Mouse (Mus musculus) neural tube, embryonic 12.5 days (tissue): Measurements from ENCODE around the gene Fga. TPM values are rescaled to one million over a fixed set of nuclear protein-coding genes. Genes with fewer than 3 reads are reported as not detected.

ENCODE experiments used
- ATAC-seq: fragments of 200-750 bp; cut with Nextera tagmentation; 2 replicates; pipeline ENCODE4 v1.8.0; 2017; ENCODE audit warnings: low read depth, mild to moderate bottlenecking, moderate TSS enrichment, moderate library complexity; ENCODE audit not compliant: low FRiP score
- H3K27ac ChIP-seq: fragments of 300-500 bp; sonication (generic); 2 replicates; pipeline ENCODE4 v1.5.1; 2016
- H3K27me3 ChIP-seq: fragments of 300-500 bp; sonication (generic); replicated peaks from 2 replicates; pipeline ENCODE4 v1.6.1; 2016; ENCODE audit warnings: mild to moderate bottlenecking
- H3K36me3 ChIP-seq: fragments of 300-500 bp; sonication (generic); 2 replicates; pipeline ENCODE4 v1.6.1; 2016; ENCODE audit warnings: mild to moderate bottlenecking
- H3K4me1 ChIP-seq: fragments of 300-500 bp; sonication (generic); 2 replicates; pipeline ENCODE4 v1.6.1; 2016
- H3K4me2 ChIP-seq: fragments of 300-500 bp; sonication (generic); replicated peaks from 2 replicates; pipeline ENCODE4 v1.6.1; 2016; ENCODE audit warnings: mild to moderate bottlenecking
- H3K4me3 ChIP-seq: fragments of 300-500 bp; sonication (generic); 2 replicates; pipeline ENCODE4 v1.5.1; 2016
- H3K9ac ChIP-seq: fragments of 300-500 bp; sonication (generic); 2 replicates; pipeline ENCODE4 v1.6.1; 2016; ENCODE audit warnings: mild to moderate bottlenecking
- H3K9me3 ChIP-seq: fragments of 300-500 bp; sonication (generic); 2 replicates; pipeline ENCODE4 v1.6.1; 2016; ENCODE audit warnings: mild to moderate bottlenecking
- WGBS: fragments of 180-500 bp; shearing (Covaris S2); methylation state at CpG from one replicate; pipeline ENCODE4 v1.1.7; 2016; 5-methylcytosine and 5-hydroxymethylcytosine counted together
- polyA plus RNA-seq: library from polyadenylated mRNA; unstranded; fragments of >200 nt; fragmentation: Nextera tagmentation; extraction: Ambion mirVana; gene quantifications from 2 replicates; pipeline ENCODE4 v1.2.1, GENCODE M21; 2016

The Fga gene
- polyA plus RNA-seq, 1 experiment from 2014 or later: 0.14 TPM

DNA sequence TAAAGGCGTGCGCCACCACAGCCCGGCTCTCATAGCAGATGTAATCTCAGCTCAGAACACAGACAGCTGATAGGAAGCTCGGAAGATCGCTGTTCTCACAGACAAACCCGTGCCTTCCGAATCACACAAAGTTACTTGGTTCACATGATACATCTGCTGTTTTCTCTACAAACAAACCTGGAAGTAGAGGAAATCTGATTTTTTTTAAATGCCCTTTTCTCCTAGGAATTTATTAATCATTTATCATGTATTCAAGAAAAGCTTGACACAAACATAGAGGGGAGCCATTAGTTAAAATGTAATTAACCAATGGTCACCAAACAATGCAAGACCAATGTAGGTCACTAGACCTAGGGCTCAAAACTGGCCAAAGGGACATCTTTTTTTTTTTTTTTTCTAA is 21.1 kb upstream of the Fga start:
- Histone ChIP-seq H3K4me2 (no peak overlapping the region), H3K27ac (no peak overlapping the region), H3K4me1 (no peaks in the 10 kb centered on the region), H3K27me3 (no peaks in the 10 kb centered on the region), H3K9ac (no peak overlapping the region), H3K4me3 (no peak overlapping the region), H3K36me3 (no peaks in the 10 kb centered on the region), H3K9me3 (no peaks in the 10 kb centered on the region)
- ATAC-seq: no peak
- 91% methylated on average over 7 of the region's 7 CpGs for WGBS

DNA sequence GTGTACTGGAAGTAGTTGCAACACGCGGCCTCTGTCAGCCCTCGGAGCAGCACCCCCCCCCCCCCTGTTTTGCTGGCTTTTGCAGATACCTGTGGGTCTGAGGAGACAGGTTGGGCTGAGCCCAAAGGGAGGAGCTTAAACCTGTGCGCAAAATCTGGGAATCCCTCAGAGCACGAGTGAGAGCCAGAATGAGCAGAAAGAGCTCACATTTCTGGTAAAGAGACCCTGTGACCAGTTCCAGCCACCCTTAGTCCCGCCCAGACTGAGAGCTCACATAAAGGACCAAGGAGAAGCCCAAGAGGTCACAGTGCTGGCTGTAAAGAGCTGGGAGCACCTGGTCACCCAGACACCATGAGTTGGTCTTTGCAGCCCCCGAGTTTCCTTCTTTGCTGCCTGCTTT is 18.3 kb upstream of the Fga start, which contains the start of gene Fgg:
Gene Fgg, plus strand, starts transcription at position 168 of the 400 bp plus-strand sequence.
- Histone ChIP-seq H3K9me3 (no peaks in the 10 kb centered on the region), H3K36me3 (no peaks in the 10 kb centered on the region), H3K4me2 (no peak within 1 kb of the TSS), H3K4me1 (no peaks in the 10 kb centered on the region), H3K4me3 (no peak within 1 kb of the TSS), H3K27me3 (no peaks in the 10 kb centered on the region), H3K9ac (no peak within 1 kb of the TSS), H3K27ac (no peak within 1 kb of the TSS)
- ATAC-seq: no peak
- WGBS: 53% methylated on average over 7 of the region's 7 CpGs

DNA sequence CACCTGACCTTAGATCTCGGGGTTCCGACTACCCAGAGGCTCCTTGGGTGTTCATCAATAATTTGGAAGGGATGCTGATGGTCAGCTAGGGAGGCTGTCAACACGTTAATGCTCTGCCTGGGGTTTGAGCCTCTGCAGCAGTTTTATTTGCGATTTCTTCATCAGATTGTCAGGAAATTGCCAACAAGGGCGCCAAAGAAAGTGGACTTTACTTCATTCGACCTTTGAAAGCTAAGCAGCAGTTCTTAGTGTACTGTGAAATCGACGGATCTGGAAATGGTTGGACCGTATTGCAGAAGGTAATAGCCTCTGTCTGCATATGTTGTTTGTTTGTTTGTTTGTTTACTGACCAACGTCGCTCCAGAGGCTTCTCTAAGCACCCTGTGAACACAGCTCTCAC is 15.6 kb upstream of the Fga start:
- 86% methylated on average over 11 of the region's 11 CpGs for WGBS
- no peaks in the 10 kb centered on the region for H3K27me3 ChIP-seq
- H3K36me3 ChIP-seq: no peaks in the 10 kb centered on the region
- no peak overlapping the region for H3K27ac ChIP-seq
- no peak overlapping the region for H3K4me3 ChIP-seq
- H3K4me1 ChIP-seq: no peaks in the 10 kb centered on the region
- no peak for ATAC-seq
- no peaks in the 10 kb centered on the region for H3K9me3 ChIP-seq
- H3K4me2 ChIP-seq: no peak overlapping the region
- H3K9ac ChIP-seq: no peak overlapping the region

DNA sequence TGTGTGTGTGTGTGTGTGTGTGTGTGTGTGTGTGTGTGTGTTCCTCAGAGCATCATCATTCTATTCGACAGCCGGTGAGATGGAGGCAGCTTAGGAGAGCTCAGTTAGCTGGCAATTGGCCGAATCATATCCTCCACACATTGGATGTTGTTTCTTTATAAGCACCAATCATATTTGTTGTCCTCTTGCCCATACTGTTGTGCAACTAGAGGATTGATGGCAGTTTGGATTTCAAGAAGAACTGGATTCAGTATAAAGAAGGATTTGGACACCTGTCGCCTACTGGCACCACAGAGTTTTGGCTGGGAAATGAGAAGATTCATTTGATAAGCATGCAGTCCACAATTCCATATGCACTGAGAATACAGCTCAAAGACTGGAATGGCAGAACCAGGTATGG is 14.7 kb upstream of the Fga start:
- no peak overlapping the region for H3K4me2 ChIP-seq
- no peak overlapping the region for H3K4me3 ChIP-seq
- no peaks in the 10 kb centered on the region for H3K4me1 ChIP-seq
- no peaks in the 10 kb centered on the region for H3K36me3 ChIP-seq
- H3K27me3 ChIP-seq: no peaks in the 10 kb centered on the region
- H3K9me3 ChIP-seq: no peaks in the 10 kb centered on the region
- no peak for ATAC-seq
- H3K9ac ChIP-seq: no peak overlapping the region
- 88% methylated on average over 4 of the region's 4 CpGs for WGBS
- no peak overlapping the region for H3K27ac ChIP-seq

DNA sequence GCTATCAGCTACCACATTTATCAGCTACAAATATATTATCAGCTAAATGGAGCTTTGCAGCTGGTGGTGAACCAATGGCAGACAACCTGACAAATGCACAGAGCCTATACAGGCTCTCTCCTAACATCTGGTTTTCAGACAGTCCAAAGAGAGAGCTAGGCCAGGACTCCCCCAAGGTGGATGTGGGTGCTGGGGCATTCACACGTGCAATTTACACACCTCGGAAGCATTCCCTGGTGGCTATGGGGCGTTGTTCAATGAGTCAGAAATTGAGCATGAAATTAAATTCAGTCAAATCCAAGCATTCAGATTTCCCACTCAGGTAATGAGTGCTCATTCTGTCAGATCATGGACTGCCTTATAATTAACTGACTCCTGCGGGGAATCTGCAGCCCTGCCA is 14.3 kb upstream of the Fga start:
- Histone ChIP-seq H3K36me3 (no peaks in the 10 kb centered on the region), H3K4me2 (no peak overlapping the region), H3K4me1 (no peaks in the 10 kb centered on the region), H3K4me3 (no peak overlapping the region), H3K27me3 (no peaks in the 10 kb centered on the region), H3K27ac (no peak overlapping the region), H3K9me3 (no peaks in the 10 kb centered on the region), H3K9ac (no peak overlapping the region)
- no peak for ATAC-seq
- 77% methylated on average over 4 of the region's 4 CpGs for WGBS

DNA sequence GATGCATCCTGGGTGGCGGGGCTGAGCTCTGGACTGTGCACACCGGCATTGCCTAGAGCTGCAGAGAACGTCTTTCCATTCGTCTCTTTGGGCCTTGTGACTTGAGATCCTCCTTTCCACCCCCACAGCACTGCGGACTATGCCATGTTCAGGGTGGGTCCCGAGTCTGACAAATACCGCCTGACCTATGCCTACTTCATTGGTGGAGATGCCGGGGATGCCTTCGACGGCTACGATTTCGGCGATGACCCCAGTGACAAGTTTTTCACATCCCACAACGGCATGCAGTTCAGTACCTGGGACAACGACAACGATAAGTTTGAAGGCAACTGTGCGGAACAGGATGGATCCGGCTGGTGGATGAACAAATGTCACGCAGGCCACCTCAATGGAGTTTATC is 13.2 kb upstream of the Fga start:
- ATAC-seq: no peak
- Histone ChIP-seq H3K4me2 (no peak overlapping the region), H3K9ac (no peak overlapping the region), H3K36me3 (no peaks in the 10 kb centered on the region), H3K4me3 (no peak overlapping the region), H3K4me1 (no peaks in the 10 kb centered on the region), H3K27me3 (no peaks in the 10 kb centered on the region), H3K27ac (no peak overlapping the region), H3K9me3 (no peaks in the 10 kb centered on the region)
- 91% methylated on average over 19 of the region's 19 CpGs for WGBS

DNA sequence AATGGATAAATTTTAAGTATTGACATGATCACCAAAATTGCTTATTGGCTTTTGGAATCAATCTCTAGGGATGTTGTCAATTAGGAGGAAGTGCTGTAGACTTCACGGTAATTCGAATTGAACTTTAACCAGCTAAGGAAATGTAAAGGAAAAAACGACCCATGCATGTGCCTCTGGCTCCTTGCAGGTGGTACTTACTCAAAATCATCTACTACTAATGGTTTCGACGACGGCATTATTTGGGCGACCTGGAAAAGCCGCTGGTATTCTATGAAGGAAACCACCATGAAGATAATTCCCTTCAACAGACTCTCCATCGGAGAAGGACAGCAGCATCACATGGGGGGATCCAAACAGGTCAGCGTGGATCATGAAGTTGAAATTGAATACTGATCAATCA is 11.9 kb upstream of the Fga start:
- no peaks in the 10 kb centered on the region for H3K36me3 ChIP-seq
- H3K9ac ChIP-seq: no peak overlapping the region
- no peak overlapping the region for H3K27ac ChIP-seq
- H3K27me3 ChIP-seq: no peaks in the 10 kb centered on the region
- H3K4me2 ChIP-seq: no peak overlapping the region
- no peaks in the 10 kb centered on the region for H3K4me1 ChIP-seq
- H3K9me3 ChIP-seq: no peaks in the 10 kb centered on the region
- no peak for ATAC-seq
- 89% methylated on average over 10 of the region's 10 CpGs for WGBS
- H3K4me3 ChIP-seq: no peak overlapping the region

DNA sequence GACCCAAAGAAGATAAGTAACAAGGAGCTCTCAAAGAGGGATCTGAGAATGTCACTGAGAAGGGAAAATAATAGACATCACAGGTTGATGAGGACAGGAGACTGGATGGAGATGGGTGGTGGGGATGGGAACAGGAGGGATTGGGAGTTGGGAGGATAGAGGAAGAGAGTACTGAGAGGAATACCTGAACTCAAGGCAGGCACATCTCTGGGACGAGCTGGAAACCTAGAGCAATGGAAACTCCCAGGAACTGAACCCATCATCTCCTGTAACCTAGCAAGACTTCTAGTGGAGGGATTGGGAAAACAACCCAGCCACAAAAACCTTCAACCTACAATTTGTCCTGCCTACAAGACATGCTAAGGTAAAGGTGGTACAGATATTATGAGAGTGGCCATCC is 9.6 kb upstream of the Fga start:
- H3K4me3 ChIP-seq: no peak overlapping the region
- H3K36me3 ChIP-seq: no peaks in the 10 kb centered on the region
- no peak overlapping the region for H3K4me2 ChIP-seq
- H3K9me3 ChIP-seq: no peaks in the 10 kb centered on the region
- no peaks in the 10 kb centered on the region for H3K4me1 ChIP-seq
- WGBS: 79% methylated on average over 1 of the region's 1 CpGs
- no peak for ATAC-seq
- H3K27me3 ChIP-seq: no peaks in the 10 kb centered on the region
- H3K27ac ChIP-seq: no peak overlapping the region
- no peak overlapping the region for H3K9ac ChIP-seq

DNA sequence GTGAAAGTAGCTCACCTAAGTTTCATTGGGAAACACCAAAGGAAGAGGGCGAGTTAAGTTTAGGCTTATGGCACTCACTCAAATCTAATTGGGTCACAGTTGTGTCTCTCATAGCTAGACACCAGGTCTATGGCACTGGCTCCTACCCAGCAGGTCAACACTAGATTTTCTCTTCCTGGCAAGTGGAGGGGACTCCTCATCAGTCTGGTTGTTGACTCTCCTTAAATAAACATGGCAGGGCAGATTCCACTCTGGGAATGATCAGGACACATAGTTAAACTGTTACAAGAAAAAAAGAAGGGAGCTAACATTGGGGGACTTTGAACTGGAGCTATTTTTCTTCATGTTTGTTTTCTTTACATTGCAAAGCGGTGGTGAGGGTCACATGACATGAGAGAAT is 5.5 kb upstream of the Fga start:
- Histone ChIP-seq H3K36me3 (no peaks in the 10 kb centered on the region), H3K9me3 (no peaks in the 10 kb centered on the region), H3K4me3 (no peak overlapping the region), H3K27me3 (no peaks in the 10 kb centered on the region), H3K9ac (no peak overlapping the region), H3K4me2 (no peak overlapping the region), H3K27ac (no peak overlapping the region), H3K4me1 (no peaks in the 10 kb centered on the region)
- 84% methylated on average over 2 of the region's 2 CpGs for WGBS
- ATAC-seq: no peak

DNA sequence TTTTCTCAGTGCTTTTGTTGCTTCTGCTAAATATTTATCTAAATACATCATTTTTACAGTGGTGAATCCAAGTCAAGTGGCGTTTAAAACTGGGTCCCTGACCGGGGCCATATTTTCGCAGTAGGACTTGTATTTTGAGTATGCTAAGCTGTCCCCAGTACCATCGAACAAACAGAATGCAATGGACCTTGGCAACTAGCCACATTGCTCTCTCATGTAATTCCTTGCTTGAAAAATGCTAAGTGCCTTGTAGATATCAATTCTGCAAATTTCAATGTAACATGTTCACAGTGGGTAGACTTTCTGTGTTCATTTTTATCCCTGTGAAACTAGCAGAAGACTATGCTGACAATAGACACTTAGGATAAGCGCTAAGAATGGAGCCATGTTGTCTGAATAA is 4.7 kb upstream of the Fga start:
- Histone ChIP-seq H3K36me3 (no peaks in the 10 kb centered on the region), H3K27me3 (no peaks in the 10 kb centered on the region), H3K9me3 (no peaks in the 10 kb centered on the region), H3K4me3 (no peak overlapping the region), H3K27ac (no peak overlapping the region), H3K4me1 (no peaks in the 10 kb centered on the region), H3K4me2 (no peak overlapping the region), H3K9ac (no peak overlapping the region)
- ATAC-seq: no peak
- WGBS: 95% methylated on average over 5 of the region's 5 CpGs

DNA sequence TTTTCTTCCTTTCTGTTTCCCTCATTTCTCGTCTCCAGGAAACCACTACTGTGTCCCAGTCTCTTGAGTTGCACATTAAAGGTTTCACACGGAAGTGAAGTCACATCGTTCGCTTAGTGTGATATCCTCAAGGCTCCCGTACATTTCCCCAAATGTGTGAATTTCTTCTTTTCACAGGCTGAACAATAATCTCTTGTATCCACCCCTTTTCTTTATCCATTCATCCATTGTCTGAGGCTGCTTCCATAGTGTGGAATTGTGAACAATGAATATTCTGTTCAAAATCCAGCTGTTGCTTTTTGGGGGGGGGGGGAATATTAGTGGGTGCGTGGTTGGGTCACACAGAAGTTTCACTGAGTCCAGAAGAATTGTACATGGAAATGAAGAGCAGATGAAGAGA is 840 bp upstream of the Fga start:
- Histone ChIP-seq H3K27ac (no peak overlapping the region), H3K9me3 (no peaks in the 10 kb centered on the region), H3K4me3 (no peak overlapping the region), H3K9ac (no peak overlapping the region), H3K4me2 (no peak overlapping the region), H3K27me3 (no peaks in the 10 kb centered on the region), H3K4me1 (no peaks in the 10 kb centered on the region), H3K36me3 (no peaks in the 10 kb centered on the region)
- 69% methylated on average over 6 of the region's 6 CpGs for WGBS
- no peak for ATAC-seq

DNA sequence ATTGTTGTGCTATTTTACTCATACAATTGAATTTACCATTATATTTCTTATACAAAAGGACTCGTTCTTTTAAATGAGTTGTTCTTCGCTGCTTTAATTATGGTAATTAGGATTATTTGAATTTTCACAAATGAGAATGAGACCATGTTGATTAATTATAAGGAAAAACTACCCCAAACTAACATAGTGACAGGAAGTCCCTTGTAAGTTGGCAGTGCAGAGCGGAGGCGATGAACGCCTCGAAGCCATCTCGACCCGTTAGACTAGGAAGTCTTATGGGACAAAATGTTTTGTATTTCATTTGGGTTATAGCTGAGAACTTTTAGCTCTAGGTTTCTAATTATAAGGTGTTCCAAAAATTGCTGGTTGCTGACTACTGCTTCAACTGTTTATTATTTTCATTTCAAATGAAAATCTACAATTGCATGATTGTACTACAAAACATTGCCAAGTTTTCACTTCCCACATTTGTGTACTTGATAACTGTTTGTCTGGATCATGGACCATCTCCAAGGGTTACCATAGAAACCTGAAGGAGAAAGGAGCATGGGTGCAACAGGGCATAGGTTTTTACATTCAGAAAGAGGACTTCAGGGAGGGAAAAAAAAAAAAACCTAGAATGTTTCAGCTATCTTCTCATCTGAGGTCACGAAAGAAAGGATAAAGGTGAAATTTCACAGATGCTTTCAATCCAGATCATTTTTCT is 1.8 kb downstream of the Fga start:
- H3K27ac ChIP-seq: no peak overlapping the region
- ATAC-seq: no peak
- no peak overlapping the region for H3K4me2 ChIP-seq
- WGBS: 92% methylated on average over 9 of the region's 9 CpGs
- no peak overlapping the region for H3K9ac ChIP-seq
- no peaks in the 10 kb centered on the region for H3K36me3 ChIP-seq
- H3K4me3 ChIP-seq: no peak overlapping the region
- H3K9me3 ChIP-seq: no peaks in the 10 kb centered on the region
- H3K27me3 ChIP-seq: no peaks in the 10 kb centered on the region
- no peaks in the 10 kb centered on the region for H3K4me1 ChIP-seq

DNA sequence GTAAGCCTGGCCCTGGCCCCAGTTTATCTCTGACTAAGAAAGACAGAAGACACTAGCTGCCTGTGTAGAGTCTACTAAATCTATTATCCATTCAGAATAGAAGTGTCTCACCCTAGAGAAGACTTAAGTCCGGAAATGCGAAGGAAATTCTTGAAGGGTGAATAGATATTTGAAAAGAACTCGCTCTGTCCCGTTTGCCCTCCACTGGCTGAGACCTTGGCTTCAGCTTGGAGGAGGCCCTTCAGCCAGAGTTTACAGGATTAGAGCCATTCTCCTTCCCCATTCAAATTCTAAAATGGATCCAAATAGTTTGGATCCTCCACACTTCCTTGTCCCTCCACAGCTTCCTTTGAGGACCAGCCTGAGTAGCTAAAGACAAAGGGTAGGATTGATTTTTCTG is 4.5 kb downstream of the Fga start:
- ATAC-seq: no peak
- H3K36me3 ChIP-seq: no peaks in the 10 kb centered on the region
- WGBS: 85% methylated on average over 4 of the region's 4 CpGs

More for the DNA sequence above, 4.5 kb downstream of the Fga start:
- H3K27ac ChIP-seq: no peak overlapping the region
- no peaks in the 10 kb centered on the region for H3K27me3 ChIP-seq
- H3K4me1 ChIP-seq: peaks cover 2% of the 10 kb centered on the region; the same call in 1 of the 2 replicates
- H3K9ac ChIP-seq: no peak overlapping the region
- no peaks in the 10 kb centered on the region for H3K9me3 ChIP-seq
- no peak overlapping the region for H3K4me2 ChIP-seq
- no peak overlapping the region for H3K4me3 ChIP-seq
